Mouse (Mus musculus) ES-Bruce4 (cell line): Measurements from ENCODE around the gene E2f8. TPM values are rescaled to one million over a fixed set of nuclear protein-coding genes. Genes with fewer than 3 reads are reported as not detected.

Experiments
- H3K27ac ChIP-seq: 2 replicates; pipeline ENCODE4 v1.5.1; 2012; ENCODE audit warnings: low read length, inconsistent platforms; ENCODE audit not compliant: insufficient read depth
- H3K27me3 ChIP-seq: 2 replicates; pipeline ENCODE4 v1.6.1; 2012; ENCODE audit warnings: mild to moderate bottlenecking, low read length, inconsistent platforms; ENCODE audit not compliant: control insufficient read depth, poor library complexity, insufficient read depth, severe bottlenecking
- H3K36me3 ChIP-seq: 2 replicates; pipeline ENCODE4 v1.6.1; 2012; ENCODE audit warnings: inconsistent platforms, mild to moderate bottlenecking, low read length, moderate library complexity; ENCODE audit not compliant: control insufficient read depth, poor library complexity, insufficient read depth, severe bottlenecking
- H3K4me1 ChIP-seq: one replicate; pipeline ENCODE4 v1.8.1; 2011; ENCODE audit warnings: low read length; ENCODE audit not compliant: control insufficient read depth, insufficient read depth
- H3K4me3 ChIP-seq: 2 replicates; pipeline ENCODE4 v1.5.1; 2011; ENCODE audit warnings: low read depth, mild to moderate bottlenecking, low read length
- H3K9ac ChIP-seq: 2 replicates; pipeline ENCODE4 v1.6.1; 2012; ENCODE audit warnings: low read depth, mild to moderate bottlenecking, inconsistent platforms; ENCODE audit not compliant: poor library complexity, severe bottlenecking
- H3K9me3 ChIP-seq: replicated peaks from 2 replicates; pipeline ENCODE4 v1.6.1; 2012; ENCODE audit warnings: mild to moderate bottlenecking, low read length, inconsistent platforms; ENCODE audit not compliant: control insufficient read depth, poor library complexity, insufficient read depth, severe bottlenecking
- CTCF ChIP-seq: IDR thresholded peaks from one replicate; pipeline ENCODE4 v1.8.1; 2011; ENCODE audit warnings: low read depth, low read length
- EP300 ChIP-seq: IDR thresholded peaks from 2 replicates; pipeline ENCODE4 v1.6.1; 2011; ENCODE audit warnings: low read depth, low read length; ENCODE audit not compliant: insufficient read depth
- POLR2A ChIP-seq: IDR thresholded peaks from one replicate; pipeline ENCODE4 v1.8.1; 2011; ENCODE audit warnings: low read length; ENCODE audit not compliant: insufficient read depth
- polyA plus RNA-seq: library from polyadenylated mRNA; stranded (reverse); fragments of >200 nt; gene quantifications from 2 replicates; pipeline ENCODE4 v1.2.4, GENCODE M21; 2011; ENCODE audit warnings: low read depth; ENCODE audit not compliant: missing spikeins, insufficient read depth, insufficient read length

E2f8 gene
- polyA plus RNA-seq, 1 experiment, result 24.9 TPM

GRCm38 (mm10) chr7:48896051-48896450 lies 14.7 kb upstream of the E2f8 start:
- H3K27ac ChIP-seq, result no peak overlapping the region
- TF ChIP-seq EP300 (no peak), POLR2A (no peak), CTCF (no peak)
- no peaks in the 10 kb centered on the region for H3K27me3 ChIP-seq
- no peaks in the 10 kb centered on the region for H3K9me3 ChIP-seq
- no peaks in the 10 kb centered on the region for H3K36me3 ChIP-seq
- no peaks in the 10 kb centered on the region for H3K4me1 ChIP-seq
- no peak overlapping the region for H3K4me3 ChIP-seq
- no peak overlapping the region for H3K9ac ChIP-seq

GRCm38 (mm10) chr7:48895475-48895874 lies 14.1 kb upstream of the E2f8 start:
- no peaks in the 10 kb centered on the region for H3K9me3 ChIP-seq
- no peaks in the 10 kb centered on the region for H3K27me3 ChIP-seq
- no peak overlapping the region for H3K27ac ChIP-seq
- H3K9ac ChIP-seq, result no peak overlapping the region
- no peaks in the 10 kb centered on the region for H3K4me1 ChIP-seq
- TF ChIP-seq EP300 (no peak), POLR2A (no peak), CTCF (no peak)
- no peak overlapping the region for H3K4me3 ChIP-seq
- H3K36me3 ChIP-seq, result no peaks in the 10 kb centered on the region

- Histone ChIP-seq H3K9me3 (no peaks in the 10 kb centered on the region), H3K36me3 (no peaks in the 10 kb centered on the region), H3K27me3 (no peaks in the 10 kb centered on the region), H3K4me1 (no peaks in the 10 kb centered on the region), H3K27ac (no peak overlapping the region), H3K9ac (no peak overlapping the region), H3K4me3 (no peak overlapping the region)
- TF ChIP-seq POLR2A, result no peak
- TF ChIP-seq CTCF, result no peak
- no peak for TF ChIP-seq EP300
Observed at GRCm38 (mm10) chr7:48894763-48895162, 13.4 kb upstream of the E2f8 start.

- H3K27me3 ChIP-seq, result no peaks in the 10 kb centered on the region
- no peak overlapping the region for H3K27ac ChIP-seq
- no peaks in the 10 kb centered on the region for H3K9me3 ChIP-seq
- no peaks in the 10 kb centered on the region for H3K4me1 ChIP-seq
- no peaks in the 10 kb centered on the region for H3K36me3 ChIP-seq
- TF ChIP-seq EP300 (no peak), CTCF (peak; percentile 82)
- no peak overlapping the region for H3K4me3 ChIP-seq
- H3K9ac ChIP-seq, result no peak overlapping the region
Observed at GRCm38 (mm10) chr7:48894152-48894551, 12.8 kb upstream of the E2f8 start.

- no peaks in the 10 kb centered on the region for H3K27me3 ChIP-seq
- H3K4me3 ChIP-seq, result no peak overlapping the region
- no peaks in the 10 kb centered on the region for H3K36me3 ChIP-seq
- no peak overlapping the region for H3K9ac ChIP-seq
- peaks cover 3% of the 10 kb centered on the region for H3K4me1 ChIP-seq
- no peaks in the 10 kb centered on the region for H3K9me3 ChIP-seq
- no peak overlapping the region for H3K27ac ChIP-seq
- TF ChIP-seq POLR2A (no peak), CTCF (no peak), EP300 (no peak)
Observed at GRCm38 (mm10) chr7:48893093-48893492, 11.7 kb upstream of the E2f8 start.

GRCm38 (mm10) chr7:48891029-48891428 lies 9.6 kb upstream of the E2f8 start:
- Histone ChIP-seq H3K36me3 (no peaks in the 10 kb centered on the region), H3K9me3 (no peaks in the 10 kb centered on the region), H3K9ac (no peak overlapping the region), H3K27me3 (no peaks in the 10 kb centered on the region), H3K27ac (no peak overlapping the region), H3K4me3 (no peak overlapping the region), H3K4me1 (peaks cover 3% of the 10 kb centered on the region)
- TF ChIP-seq POLR2A (no peak), CTCF (no peak), EP300 (no peak)
